Mouse (Mus musculus) myocyte (in vitro differentiated cells): ENCODE measurements around the gene Myo6.

Experiments
- CEBPB ChIP-seq: IDR thresholded peaks from 2 replicates; pipeline ENCODE4 v1.6.1; 2011; ENCODE audit warnings: mild to moderate bottlenecking, moderate library complexity; ENCODE audit not compliant: poor library complexity, insufficient read depth, severe bottlenecking
- POLR2A ChIP-seq: IDR thresholded peaks from one replicate; pipeline ENCODE4 v1.6.1; 2011; ENCODE audit warnings: low read depth, mild to moderate bottlenecking, control low read depth, moderate library complexity; ENCODE audit not compliant: insufficient read length
- POLR2AphosphoS2 ChIP-seq: IDR thresholded peaks from one replicate; pipeline ENCODE4 v1.6.1; 2011; ENCODE audit warnings: low read depth, control low read depth; ENCODE audit not compliant: insufficient read length

DNA sequence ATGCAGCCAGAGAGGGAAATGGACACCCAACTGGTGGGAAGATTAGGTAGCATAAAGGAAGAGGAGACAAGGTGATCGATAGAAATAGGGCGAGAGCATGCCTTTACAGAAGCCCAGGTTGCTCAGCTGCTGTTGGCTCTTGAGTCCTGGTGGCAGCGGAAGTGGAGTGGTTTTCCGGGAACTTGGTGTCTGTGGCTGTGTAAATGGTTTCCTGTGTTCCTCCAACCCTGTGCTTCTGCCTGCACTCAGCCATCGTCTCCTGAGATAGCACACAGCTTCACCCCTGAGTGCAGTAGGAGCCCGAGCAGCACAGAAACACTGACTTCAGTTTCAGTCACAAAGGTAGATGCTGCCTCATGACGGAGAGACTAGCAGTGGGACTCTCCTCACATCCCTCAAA is 101.7 kb downstream of the Myo6 start:
- TF ChIP-seq POLR2A (no peak), CEBPB (no peak), POLR2AphosphoS2 (no peak)
